Mouse (Mus musculus) T-cell, adult 2 months (primary cell): ENCODE measurements at regions not wholly inside any gene's neighbourhood (a gene's known extent, or its start where the extent isn't known, plus 50 kb on each side); places are given as distances from the start of the nearest gene placed in this dataset.

ENCODE experiments used
- DNase-seq: peaks from one replicate; pipeline ENCODE4 v3.0.0; 2022; ENCODE audit warnings: low spot score

DNA sequence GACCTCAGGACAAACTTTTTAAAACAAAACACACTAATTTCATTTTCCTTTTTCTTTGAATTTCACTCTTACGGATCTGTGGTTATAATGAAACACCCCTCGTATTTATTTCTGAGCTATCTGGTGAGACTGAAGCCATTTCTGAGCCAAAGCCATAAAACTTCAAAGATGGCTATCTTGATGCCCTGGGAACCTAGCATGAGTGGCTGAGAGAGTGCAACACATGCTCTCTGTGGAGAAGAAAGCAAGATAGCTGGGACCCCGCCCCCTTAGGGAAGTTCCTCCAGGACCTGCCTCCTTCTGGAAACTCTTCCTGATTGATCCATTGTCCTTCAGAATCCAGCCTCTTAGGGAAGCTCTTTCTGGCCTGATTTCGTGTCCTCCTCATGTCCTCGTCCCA, 57.6 kb upstream of the Myb start:
- DNase-seq = no peak

DNA sequence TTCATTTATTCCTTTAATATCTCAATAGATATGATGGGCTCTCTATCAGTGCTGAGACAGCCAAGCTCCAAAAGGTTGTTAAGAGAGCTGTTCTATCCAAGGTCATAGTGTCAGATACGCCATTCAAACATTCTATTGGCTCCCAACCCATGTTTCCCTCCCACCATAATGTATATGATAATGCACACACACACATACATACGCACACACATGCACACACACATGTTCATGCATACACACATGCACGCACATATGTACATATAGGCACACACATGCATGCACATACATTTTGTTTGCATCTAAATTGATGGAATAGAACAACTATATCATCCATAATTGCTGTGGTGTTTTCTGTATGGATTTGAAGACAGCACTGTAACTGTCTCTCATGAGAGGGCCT, 60.0 kb upstream of the Myb start:
- no peak for DNase-seq

DNA sequence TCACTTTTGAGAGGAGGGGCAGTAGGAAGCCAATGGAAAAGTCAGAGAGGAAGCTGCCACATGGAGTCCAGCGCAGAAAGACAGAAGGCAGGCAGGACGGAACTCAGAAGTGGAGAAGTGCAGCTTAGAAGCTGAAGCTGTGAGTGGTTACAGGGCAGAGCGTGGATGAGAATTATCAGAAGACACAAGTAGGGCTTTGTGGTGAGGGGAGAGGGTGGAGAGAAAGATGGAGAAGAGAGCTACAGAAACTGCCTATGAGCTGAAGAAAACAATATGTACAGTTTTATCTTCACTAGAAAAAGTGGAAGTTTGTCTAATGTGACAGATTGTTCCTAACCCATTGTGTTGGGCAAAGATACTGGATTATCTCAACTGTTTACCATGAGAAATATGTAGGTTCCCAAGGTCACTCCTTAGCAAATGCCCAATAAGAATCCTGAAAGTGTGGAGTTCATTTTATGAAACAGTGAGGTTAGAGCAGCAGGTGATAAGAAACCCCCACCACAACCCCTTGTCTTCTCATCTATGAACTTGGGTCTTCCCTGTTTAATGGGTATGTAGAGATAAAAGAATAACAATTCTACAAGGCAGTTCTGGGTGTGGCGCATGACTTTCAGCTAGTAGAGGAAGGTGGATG, 60.6 kb upstream of the Myb start:
- DNase-seq = no peak

DNA sequence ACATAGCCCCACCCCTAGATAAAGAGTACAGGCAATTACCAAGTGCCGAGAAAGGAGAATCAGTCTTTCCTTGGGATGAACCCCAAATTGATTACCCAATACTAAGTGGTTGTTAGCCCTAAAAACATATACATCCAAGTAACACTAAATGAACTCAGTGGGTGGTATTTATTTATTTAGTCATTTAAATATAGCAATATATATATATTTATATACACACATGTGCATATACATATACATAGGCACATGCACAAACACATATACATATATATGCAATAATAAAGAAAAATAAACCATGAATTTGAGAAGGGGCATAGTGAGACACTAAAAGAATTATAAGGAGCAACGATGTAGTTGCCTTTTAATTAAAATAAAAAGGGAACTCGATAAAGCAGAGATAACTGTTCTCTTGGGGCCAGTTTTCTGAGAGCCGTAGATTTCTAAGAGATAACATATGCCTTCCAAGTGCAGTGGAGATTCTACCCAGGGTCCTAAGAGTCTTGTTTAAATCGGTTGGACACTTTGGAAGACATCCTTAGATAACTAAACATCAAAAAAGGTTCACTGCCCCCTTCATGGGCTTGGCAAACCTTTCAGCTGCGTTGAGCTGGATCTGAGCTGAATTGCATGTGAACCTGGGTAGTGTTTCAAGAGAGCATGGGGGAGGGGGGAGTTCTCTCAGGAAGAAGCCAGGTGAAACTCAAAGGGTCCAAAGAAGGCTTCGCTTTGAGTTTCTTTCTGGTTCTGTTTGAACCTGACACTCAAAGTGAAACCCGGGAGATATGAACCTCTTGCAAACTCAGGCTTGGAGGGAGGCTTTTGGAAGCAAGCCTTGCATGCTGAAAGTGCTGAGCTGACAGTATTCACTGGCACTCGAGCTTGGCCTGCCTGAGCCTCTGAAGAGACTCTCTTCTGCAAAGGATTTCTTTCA, 61.6 kb upstream of the Myb start:
- peak; percentile 20 for DNase-seq

DNA sequence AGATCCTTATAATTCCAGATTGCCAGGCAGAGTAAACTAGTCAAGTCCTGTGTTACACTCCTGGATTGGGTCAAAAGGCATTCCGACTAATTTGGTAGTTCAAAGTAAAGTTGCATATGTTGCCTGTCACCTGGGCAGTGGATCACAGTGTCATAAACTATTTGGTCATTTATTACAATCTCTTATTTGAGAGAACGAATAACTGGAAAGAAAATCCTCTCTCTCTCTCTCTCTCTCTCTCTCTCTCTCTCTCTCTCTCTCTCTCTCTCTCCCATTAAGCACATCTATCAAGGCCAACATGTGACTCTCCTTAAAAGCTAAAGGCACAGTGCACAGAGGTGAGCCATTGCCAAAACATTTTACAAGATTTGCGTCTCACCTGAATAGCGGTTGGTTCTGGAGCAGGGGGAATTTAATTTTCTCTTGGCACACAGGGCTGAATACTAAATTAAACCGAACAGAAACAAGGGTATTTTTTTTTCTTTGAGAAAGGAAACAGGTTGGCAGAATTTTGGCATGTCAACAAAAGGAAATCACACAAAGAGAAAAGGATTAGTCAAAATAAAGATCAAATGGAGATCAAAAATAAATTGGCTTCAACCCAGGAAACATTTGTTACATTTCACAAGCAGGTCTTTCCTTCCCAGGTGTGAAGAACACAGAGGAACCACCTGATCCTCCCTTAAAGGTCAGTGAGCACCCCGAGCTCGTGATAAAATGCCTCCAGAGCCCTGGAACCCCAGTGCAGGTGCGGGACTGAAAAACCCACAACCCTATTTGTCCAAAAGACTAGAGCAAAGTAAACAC, 62.5 kb upstream of the Myb start:
- no peak for DNase-seq

DNA sequence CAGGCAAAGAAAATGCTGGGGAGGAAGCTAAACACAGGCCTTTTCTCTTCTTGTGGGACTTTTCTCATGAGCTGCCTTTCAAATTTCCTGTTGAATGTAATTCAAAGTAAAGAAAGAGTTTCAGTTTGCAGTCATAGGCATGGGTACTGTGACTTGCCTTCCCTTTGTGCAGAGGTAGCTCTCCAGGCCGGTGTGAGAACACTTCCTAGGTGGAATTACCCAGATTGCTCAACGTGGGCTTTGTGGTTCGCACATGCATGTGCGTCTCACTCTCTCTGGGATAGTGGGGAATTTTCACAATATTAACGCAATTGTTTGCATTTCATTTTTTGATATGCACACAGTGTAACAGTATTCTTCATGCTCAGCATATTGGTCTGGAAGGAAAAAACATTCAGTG, 63.4 kb upstream of the Myb start:
- peak; percentile 38 for DNase-seq

DNA sequence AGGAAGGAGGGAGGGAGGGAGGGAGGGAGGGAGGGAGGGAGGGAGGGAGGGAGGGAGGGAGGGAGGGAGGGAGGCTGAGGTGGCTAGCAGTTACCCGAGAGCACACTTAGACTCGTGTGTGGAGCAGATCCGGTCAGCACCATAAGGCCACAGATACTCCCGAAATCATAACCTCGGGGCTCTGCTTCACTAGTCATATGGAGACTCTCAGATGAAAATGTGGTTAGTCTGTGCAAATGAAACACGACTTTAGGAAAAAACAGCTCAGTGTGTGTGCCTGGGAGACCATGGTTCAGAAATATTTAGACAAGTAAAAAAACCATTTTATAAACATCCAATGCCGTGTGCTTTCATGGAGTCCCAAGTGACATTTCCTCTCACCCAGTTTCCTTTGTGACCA, 65.4 kb upstream of the Myb start:
- DNase-seq = no peak

DNA sequence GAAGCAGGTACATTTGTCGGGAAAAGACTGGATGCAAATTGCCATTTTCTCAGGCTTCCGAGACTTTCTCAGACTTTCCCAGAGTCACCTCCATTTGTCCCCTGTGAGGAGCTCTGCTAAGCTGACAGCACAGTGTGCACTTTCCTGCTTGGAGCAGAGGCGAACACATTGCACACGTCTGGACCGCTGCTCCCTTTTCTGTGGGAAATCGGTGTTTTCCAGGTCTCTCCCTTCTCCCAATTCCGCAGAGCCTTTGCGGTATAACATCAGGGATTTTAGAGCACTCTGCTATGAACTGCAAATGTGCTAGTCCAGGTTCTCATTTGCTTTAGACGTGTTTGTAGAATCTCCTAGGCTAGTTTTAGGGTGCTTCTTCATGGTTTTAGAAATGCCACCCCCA, 67.0 kb upstream of the Myb start:
- DNase-seq = no peak

DNA sequence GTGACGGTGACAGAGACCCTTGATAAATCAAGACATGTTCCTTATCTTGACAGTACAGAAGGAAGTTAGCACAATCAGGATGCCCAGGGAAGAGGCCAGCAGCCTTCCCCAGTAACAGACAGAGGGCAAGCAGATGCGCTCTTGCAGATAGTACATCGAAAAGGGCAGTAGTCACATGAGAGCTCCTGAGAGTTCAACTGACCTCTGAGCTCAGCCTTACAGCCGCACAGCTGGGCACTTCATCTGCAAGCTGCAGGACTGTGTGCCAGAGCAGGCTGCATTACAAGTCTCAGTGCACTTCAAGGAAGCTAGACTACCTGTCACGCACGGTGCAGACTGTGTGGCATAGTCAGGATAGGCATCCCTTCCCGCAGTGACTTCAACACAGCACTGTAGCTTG, 67.2 kb upstream of the Hbs1l start:
- no peak for DNase-seq

DNA sequence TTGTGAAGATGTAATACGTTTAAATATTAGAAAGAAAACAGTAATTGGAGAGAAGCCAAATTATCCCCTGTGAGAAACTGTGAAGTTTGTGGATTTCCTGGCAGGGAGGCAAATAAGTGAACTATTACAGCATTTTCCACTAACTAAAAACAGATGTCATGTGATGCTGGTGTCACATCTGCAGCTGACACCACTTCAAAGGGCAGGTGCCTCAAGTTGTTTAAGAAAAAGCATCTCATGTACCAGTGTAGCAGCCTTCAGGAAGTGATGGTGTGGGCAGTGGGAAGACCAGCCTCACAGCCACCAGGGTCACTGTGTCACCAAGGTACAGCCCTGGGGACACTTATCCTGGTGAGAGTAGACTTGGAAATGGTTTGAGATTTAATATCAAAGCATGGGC, 60.6 kb upstream of the Hbs1l start:
- peak; percentile 91 for DNase-seq

DNA sequence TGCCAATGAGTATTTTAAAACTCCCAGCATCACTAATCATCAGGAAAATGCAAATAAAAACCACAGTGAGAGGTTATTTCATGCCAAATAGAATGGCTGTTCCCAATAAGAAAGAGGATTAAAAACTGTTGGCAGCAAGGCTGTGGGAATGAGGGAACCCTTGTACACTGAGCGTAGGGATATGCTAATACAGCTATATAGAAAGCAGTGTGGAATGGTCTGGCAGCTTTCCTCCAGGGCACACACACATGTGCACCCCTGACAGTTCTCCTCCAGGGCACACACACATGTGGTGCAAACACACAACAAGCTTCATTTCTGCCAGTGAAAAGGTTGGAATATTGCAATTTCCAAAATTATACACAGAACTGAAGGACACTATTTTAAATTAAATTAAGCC, 58.8 kb upstream of the Hbs1l start:
- no peak for DNase-seq

DNA sequence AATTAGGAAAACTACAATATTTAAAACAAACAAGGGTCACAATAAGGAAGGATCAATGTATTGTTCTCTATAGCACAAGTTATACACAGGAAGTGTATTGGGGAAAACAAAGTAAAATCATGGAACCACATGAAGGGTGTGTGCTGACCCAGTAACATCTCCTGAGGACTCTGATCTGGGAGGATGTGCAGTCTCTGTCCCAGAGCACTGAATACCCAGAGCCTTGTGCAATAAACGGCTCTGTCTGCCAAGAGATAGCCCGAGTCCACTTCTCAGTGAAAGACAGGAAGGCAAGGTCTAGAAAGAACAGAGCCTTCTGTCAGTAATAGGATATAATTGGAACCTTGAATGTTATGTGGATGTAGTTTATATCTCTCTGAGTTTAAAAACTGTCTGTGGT, 56.3 kb upstream of the Hbs1l start:
- DNase-seq = no peak

DNA sequence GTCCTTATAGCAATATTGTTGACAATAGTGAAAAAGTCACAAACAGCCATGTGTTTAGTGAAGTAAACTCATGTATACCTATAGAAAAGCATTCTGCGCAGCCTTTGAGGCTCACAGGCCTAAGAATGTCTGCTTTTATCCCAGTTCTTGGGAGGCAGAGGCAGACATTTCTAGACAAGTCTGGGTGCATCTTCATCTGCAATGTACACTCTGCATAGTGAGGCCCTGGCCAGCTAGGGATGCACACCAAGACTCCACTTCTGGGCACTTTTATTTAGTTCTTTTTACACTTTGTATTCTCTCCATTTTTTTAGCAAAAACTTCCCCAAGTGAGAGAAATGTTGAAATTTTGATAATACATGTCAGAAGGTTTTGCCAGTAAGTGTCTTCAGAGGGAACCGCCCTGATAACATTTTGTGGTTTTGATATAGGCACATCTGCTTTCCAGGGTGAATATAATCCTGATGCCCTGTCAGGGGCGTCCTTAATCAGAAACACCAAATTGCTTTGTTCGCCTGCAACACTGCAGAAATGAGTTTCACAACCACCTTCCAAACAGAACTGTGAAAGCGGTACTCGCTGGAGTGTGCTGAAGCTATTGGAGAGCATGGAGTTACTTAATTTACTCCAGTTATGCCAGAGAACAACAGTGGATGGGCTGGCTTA, 54.1 kb upstream of the Hbs1l start:
- DNase-seq = no peak

DNA sequence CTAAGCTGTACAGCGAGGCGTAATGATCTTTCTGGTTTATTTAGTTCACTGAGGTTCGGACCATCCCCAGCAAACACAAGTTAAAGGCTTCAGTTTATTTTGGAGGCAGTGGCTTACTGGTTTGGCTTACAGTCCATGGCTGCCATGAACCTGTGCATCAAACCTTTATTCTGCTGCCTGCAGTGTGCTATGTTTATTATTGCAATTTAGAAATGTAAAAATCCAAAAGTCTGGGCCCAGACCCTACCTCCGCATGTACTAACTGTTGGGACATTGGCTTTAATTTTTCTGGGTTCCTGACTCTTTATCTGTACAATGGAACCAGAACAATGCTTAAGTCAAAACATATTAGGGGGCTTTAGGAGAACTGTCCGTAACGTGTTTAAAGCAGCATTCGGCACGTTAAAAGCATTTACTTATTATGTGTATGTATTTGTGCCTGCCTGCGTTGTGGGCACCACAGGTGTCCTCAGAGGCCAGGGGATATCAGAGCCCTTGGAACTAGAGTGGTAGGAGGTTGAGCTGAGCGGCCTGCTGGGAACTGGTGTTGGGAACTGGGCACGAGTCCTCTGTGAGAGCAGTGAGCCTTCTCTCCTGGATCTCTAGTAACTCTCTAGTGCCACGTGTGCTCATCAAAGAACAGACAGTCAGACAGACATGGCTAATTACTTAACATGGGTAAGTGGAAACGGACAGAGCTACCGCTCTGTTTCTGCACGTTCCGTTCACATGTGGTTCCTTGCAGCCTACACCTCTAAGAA, 53.1 kb upstream of the Hbs1l start:
- no peak for DNase-seq

DNA sequence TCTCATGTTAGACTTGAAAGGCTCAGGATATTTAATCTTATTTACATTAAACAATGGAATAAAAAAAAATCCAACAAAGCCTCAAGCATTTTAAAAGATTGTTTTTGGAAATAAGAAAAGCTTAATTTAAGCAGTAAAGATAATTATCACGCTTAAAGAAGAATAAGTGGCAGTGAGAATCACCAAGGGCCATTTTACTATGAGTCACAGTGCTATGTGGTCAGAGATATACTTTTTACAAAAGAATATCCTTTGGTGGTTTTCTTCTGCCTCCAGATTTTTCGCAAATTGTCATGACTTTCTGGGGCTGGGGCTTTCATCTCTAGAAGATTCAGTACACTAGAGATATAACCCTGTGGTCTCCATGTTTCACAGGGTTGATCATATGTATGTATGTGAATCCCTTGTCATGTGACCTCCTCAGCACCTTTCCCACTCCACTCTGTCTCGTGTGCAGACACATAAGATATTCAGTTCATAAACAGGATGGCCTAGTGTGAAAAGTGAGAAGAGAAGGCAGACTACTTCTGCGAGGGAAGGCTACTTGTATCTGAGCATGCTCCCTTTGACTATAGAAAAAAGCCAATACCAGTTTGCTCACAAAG, 50.8 kb upstream of the Hbs1l start:
- DNase-seq = no peak

DNA sequence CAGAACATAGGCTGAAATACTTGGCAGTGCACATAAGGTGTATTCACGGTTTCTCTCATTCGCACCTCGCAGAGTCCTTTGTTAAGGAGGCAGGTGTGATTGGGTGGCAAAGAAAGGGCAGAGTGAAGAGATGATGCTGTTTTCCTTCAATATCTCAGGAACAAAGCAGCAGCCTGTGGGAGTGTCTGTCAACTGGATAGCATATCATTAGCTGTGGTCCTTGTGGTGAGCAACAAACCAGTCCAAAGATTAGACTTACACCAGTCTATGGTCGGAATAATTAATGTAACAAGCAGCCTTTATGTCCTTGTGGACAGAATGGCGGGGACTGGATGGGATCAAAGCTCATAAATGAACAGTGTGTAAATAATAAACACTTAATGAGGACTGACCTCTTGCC, 50.2 kb upstream of the Hbs1l start:
- no peak for DNase-seq
